Mouse (Mus musculus) gastrocnemius, adult 2 months (tissue): ENCODE data around the gene Smug1. TPM values are rescaled to one million over a fixed set of nuclear protein-coding genes. Genes with fewer than 3 reads are reported as not detected.

ENCODE experiments used
- DNase-seq: peaks from one replicate; pipeline ENCODE4 v3.0.0; 2022
- H3K27ac ChIP-seq: fragments of 200-600 bp; 2 replicates; pipeline ENCODE4 v1.8.1; 2022; ENCODE audit warnings: mild to moderate bottlenecking
- H3K4me3 ChIP-seq: fragments of 200-600 bp; 2 replicates; pipeline ENCODE4 v1.8.1; 2022; ENCODE audit warnings: mild to moderate bottlenecking, moderate library complexity
- CTCF ChIP-seq: fragments of 200-600 bp; IDR thresholded peaks from 2 replicates; pipeline ENCODE4 v1.8.1; 2022; ENCODE audit warnings: antibody characterized with exemption, mild to moderate bottlenecking, moderate library complexity
- intact Hi-C: fragments of 180-260 bp; cut with DNase I; formaldehyde crosslinking; loops from one replicate; pipeline ENCODE4 v1.15.1; 2025
- long read RNA-seq, 2 experiments: library from polyadenylated mRNA; stranded (forward); transcript quantifications; one replicate each; pipeline ENCODE4 v2.0.0; 2021
- total RNA-seq, 2 experiments: library from RNA; stranded (reverse); gene quantifications; 2 replicates each; pipeline ENCODE4 v1.2.3; 2021

Gene Smug1
- total RNA-seq: 10 to 100 TPM; 10.8 to 12.7 TPM
- long read RNA-seq, experiment 1, partial matches to known transcripts: 12 of 20 reads
- long read RNA-seq, experiment 1, other reads (novel, unspliced or antisense): 3 of 20 reads
- long read RNA-seq, experiment 2, partial matches to known transcripts: 10 of 13 reads
- long read RNA-seq, experiment 2, other reads (novel, unspliced or antisense): 2 of 13 reads

GRCm38 (mm10) chr15:103167042-103167615 is at the start of gene Smug1:
Smug1 (minus strand) TSS chr15:103167092.
- intact Hi-C loops: loop anchor here (5.0 kb wide), 1 partner anchor 45 kb away; no protein-coding TSS in a partner anchor
- TF ChIP-seq CTCF: no peak
- Histone ChIP-seq H3K27ac (no peak within 1 kb of the TSS), H3K4me3 (no peak within 1 kb of the TSS)
- no peak for DNase-seq

DNA sequence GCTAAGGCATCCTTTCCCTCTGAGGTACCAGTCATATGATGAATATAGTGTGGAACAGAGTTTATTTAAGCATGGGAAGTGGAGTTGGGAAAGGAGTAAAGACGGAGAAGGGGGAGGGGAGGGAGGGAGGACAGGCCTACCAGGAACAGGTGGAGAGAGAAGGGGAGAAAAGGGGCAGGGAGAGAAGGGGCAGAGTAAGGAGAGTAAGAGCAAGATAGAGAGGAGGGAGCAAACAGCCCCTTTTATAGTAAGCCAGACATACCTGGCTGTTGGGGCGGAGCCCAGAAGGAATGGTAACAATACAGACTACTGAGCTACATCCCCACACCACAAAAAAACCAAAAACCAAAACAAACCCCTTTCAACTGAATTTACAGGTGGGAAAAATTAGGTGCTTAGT is 49.2 kb upstream of the Smug1 start:
- peak overlapping the region; percentile 85 for H3K27ac ChIP-seq
- intact Hi-C loops: no loop called here

GRCm38 (mm10) chr15:103214971-103215907 is 48.3 kb upstream of the Smug1 start:
- TF ChIP-seq CTCF: no peak
- H3K27ac ChIP-seq: peak overlapping the region; percentile 85
- peak overlapping the region; percentile 77 for H3K4me3 ChIP-seq
- DNase-seq: peak; percentile 91
- intact Hi-C loops: no loop called here

More for the DNA sequence above, 49.2 kb upstream of the Smug1 start:
- no peak for TF ChIP-seq CTCF
- no peak overlapping the region for H3K4me3 ChIP-seq
- no peak for DNase-seq

- intact Hi-C loops: no loop called here
- peak overlapping the region; percentile 85 for H3K27ac ChIP-seq
- H3K4me3 ChIP-seq: peak overlapping the region; percentile 77
- DNase-seq: no peak
- TF ChIP-seq CTCF: no peak
Observed at GRCm38 (mm10) chr15:103214149-103214548, 47.3 kb upstream of the Smug1 start.

GRCm38 (mm10) chr15:103205156-103205555 is 38.3 kb upstream of the Smug1 start:
- TF ChIP-seq CTCF: peak; percentile 50
- no peak for DNase-seq
- H3K27ac ChIP-seq: no peak overlapping the region
- intact Hi-C loops: no loop called here
- H3K4me3 ChIP-seq: no peak overlapping the region

- DNase-seq: peak; percentile 41
- TF ChIP-seq CTCF: no peak
- intact Hi-C loops: no loop called here
- Histone ChIP-seq H3K27ac (peak overlapping the region; percentile 58; the same call in 1 of the 2 replicates), H3K4me3 (no peak overlapping the region)
Observed at GRCm38 (mm10) chr15:103202088-103202793, 35.3 kb upstream of the Smug1 start.

GRCm38 (mm10) chr15:103197785-103198184 is 30.9 kb upstream of the Smug1 start:
- Histone ChIP-seq H3K27ac (no peak overlapping the region), H3K4me3 (no peak overlapping the region)
- intact Hi-C loops: no loop called here
- DNase-seq: no peak
- no peak for TF ChIP-seq CTCF

DNA sequence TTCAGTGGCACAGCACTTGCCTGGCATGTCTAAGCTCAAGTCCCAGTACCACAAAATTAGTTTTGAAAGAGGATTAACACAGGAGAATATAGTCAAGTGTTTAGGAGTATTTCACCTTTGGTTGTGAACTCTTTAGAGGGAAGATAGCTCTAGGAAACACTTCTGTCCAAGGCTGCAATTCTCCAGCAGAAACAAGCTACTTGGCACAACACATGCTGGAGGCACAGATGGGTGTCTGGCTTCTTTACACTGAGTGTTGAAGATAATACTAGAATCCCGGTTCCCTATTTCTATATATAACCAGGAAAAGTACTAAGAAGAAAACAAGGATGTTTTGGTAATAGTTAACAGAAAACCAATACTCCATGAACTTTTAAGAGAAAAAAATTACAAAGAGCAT is 29.9 kb upstream of the Smug1 start:
- no peak overlapping the region for H3K27ac ChIP-seq
- no peak for TF ChIP-seq CTCF
- DNase-seq: no peak
- intact Hi-C loops: no loop called here
- H3K4me3 ChIP-seq: no peak overlapping the region

GRCm38 (mm10) chr15:103193606-103194005 is 26.7 kb upstream of the Smug1 start:
- H3K27ac ChIP-seq: 0 out of 2 replicates have a peak overlapping the region, but pooled peaks have one; percentile 25
- TF ChIP-seq CTCF: no peak
- intact Hi-C loops: no loop called here
- H3K4me3 ChIP-seq: no peak overlapping the region
- DNase-seq: no peak

DNA sequence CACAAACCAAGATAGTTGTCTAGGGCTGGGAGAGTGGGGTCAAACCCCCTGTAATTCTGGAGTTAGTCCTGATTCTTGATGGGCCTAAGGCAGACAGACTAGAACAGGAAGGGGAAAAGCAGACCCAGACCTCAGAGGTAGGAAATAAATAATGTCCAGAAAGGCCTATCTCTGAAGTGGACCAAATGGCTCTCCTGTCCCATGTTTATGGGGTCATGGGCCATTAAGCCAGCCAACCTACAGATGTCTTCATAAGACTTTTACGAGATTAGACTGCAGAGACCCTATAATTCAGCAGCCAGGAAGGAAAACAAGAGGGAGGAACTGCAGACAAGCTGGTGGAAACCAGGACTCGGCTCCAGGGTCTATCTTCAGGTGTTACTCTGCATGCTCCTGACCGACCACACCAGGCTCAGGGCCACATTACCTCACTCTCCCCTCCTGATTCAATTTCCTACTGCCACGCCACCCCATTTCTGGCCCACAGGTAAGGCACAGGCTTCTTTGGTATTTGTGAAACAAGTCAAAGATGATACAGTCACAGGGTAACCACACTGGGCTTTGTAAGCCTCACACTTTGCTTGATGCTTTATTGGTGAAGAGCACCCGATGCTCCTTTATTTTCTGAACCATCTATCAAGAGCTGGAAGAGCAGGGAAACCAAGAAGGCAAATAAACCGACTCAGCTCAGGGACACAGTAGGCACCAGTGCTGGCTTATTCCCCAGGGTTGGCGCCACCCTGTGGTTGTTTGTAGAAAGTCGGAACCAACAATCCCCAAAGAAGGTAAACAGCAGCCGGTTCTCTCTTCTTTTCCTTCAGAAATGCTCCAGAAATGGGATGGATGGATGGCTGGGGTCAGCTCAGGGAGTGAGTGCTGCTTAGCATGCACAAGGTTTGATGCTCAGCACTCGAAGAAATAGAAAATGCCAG is 23.9 kb upstream of the Smug1 start:
- Histone ChIP-seq H3K4me3 (no peak overlapping the region), H3K27ac (no peak overlapping the region)
- DNase-seq: peak; percentile 75
- peak; percentile 77 for TF ChIP-seq CTCF
- intact Hi-C loops: no loop called here

GRCm38 (mm10) chr15:103190083-103190482 is 23.2 kb upstream of the Smug1 start:
- TF ChIP-seq CTCF: no peak
- no peak overlapping the region for H3K27ac ChIP-seq
- intact Hi-C loops: no loop called here
- no peak for DNase-seq
- H3K4me3 ChIP-seq: no peak overlapping the region
